Mouse (Mus musculus) erythroblast, adult 5-6 weeks (primary cell): ENCODE data around the gene Srrm1. TPM values are rescaled to one million over a fixed set of nuclear protein-coding genes. Genes with fewer than 3 reads are reported as not detected.
A peak's percentile ranks its signal among the peaks of the same experiment; 100 is the strongest.
"Not testable (repeated sequence)": the region's sequence is repeated elsewhere in the genome, so short reads cannot be mapped to it uniquely, and the experiment has no call there.

Experiments used
- ATAC-seq: replicated peaks from 2 replicates; pipeline ENCODE4 v1.8.0; 2016; ENCODE audit warnings: moderate number of reproducible peaks, mild to moderate bottlenecking, moderate TSS enrichment, inconsistent platforms; ENCODE audit not compliant: poor library complexity, low FRiP score, severe bottlenecking
- total RNA-seq, 2 experiments: library from RNA; stranded (forward) in 1 of 2; stranded (reverse) in 1 of 2; fragments of 150-400 nt in 1 of 2; fragments of 200-764, 138-1000 nt in 1 of 2; gene quantifications; 2 replicates each; pipeline versions ENCODE4 v1.2.3 to v1.2.4; 2015 to 2017; ENCODE audit warnings: low replicate concordance in 2 of 2

Srrm1 gene
- total RNA-seq, 2 experiments from 2014 or later, result 63.4 to 91.7 TPM

DNA sequence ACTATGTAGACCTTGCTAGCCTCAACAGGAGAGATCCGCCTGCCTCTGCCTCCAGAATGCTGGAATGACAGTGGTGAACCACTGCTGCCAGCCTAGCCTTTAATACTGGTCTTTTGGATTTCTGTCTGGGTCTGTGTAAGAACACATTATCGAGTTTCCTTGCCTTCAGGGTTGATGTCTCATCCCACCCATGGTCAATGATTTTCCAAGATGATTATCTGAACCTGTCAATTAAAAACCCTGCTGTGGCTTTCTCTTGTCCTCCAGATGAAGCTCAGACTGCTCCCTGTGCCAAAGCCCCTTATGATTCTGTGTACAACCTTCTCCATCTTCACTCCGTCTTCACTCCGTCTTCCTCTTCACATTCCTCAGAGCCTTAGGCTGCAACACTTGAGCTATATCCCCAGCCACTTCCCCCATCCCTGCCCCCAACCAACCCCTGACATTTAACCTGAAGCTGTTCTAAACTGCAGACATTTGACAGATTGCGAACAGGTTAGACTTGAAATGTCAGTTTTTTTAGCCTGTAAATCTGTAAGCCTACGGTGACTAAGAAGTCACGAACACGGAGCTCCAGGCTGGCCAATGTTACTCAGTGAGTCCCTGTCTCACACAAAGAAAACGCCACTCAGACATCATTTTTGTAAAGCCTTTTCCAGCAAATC is 2.9 kb upstream of the Srrm1 start:
- no peak for ATAC-seq

DNA sequence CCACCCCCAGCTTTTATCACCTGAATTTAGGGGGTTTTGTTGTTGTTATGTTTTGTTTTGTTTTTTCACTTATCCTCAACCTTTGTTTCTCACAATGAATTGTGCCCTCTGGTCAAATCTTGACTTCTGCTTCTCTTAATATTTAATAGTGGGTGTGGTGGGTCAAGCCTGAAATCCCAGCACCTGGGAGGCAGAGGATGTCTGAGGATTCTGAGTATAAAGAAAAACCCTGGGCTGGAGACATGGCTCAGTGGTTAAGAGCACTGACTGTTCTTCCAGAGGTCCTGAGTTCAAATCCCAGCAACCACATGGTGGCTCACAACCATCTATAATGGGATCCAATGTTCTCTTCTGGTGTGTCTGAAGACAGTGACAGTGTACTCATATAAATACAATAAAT is 1.6 kb upstream of the Srrm1 start:
- ATAC-seq, result not testable (repeated sequence)

DNA sequence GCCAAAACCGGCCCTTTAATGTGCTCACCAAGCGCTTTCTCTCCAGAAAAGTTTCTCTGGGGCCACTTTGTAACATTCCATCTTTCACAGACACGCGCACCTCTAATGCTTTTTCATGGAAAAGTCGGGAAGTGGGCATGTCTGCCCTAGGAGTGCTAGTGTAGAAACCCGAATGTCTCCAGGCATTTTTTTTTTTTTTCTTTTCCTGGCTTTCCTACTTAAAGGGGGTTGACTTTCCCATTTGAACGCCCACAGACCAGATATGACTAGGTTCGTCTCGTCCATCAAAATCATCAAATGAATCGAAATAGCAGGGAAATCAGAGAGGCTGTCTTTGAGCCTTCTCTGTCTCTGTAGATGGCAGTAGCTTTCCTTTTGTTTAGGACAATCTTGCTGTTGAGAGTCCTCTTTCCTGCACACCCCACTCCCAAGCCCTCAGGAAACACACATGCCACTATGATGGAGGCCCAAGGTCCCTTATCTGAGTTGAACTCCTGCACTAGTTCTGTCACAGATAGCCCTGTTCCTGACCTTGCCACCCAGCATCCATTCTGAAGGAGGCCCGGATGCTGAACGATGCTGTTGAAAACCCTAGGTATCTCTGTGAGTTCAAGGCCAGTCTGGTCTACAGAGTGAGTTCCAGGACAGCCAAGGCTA is 801 bp upstream of the Srrm1 start:
- peak; percentile 57 for ATAC-seq

DNA sequence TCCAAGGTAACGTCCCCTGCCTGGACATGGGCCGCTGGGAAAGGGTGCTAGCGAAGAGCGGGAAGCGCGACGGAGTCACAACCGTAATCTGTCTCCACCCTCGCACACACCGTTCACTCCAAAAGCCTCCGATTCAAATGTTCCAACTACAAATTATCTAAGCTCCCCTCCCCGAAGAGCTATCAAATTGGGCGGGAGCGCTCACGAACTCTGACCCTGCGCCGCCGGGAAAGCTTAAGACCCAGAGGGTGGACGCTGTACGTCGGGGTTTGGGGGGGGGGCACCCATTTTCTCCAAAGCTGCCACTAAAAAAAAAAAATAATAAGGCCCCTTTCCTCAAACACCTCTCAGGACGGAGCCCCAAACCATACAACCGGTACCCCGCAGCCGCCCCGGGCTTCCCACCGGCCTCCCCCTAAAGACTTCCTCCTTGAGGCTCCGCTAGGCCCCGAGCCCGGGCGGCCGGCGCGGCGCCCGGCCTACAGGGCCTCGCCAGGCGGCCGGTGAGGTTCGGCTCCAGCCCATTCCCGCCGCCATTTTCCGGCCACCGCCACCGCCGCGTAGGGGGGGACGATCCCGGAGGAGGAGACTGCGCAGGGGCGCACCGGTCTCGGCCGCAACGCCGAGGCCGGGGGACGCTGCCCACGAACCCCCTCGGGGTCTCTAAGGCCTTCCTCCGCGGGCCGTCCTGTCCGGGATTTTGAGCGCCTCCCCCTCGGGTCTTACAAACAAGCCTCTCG is 625 bp downstream of the Srrm1 start:
- ATAC-seq, result peak; percentile 63

GRCm38 (mm10) chr4:135337376-135337942 is 15.7 kb downstream of the Srrm1 start:
- no peak for ATAC-seq

- no peak for ATAC-seq
These were observed 17.1 kb downstream of the Srrm1 start for GRCm38 (mm10) chr4:135336023-135336357.

DNA sequence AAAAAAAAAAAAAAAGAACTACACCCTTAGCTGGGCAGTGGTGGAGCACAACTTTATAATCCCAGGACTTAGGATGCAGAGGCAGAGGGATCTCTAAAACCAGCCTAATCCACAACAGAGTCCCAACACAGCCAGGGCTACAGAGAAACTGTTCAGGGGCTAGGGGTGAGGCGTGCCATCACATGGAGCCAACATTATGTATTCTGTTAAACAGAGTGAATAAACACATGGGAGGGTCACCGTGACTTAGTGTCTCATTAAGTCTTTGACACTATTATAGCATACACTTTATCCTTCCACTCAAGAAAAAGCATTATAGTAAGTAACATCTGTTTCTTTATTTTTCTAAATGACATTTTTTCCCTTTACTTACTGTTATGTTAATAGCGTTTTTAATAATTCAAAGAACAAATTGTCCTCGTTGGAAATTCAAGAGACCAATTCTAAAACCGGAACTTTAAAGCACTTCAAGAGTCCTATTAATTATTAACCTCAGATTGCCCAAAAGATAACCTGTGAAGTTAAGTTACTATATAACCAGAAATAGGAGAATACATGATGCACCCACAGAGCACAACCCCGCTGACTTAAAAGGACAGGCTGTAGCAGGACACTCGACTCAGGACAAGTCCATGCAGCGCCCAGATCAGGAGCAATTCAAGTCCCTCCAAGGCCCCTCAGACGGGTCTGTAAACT is 17.6 kb downstream of the Srrm1 start:
- ATAC-seq, result no peak

DNA sequence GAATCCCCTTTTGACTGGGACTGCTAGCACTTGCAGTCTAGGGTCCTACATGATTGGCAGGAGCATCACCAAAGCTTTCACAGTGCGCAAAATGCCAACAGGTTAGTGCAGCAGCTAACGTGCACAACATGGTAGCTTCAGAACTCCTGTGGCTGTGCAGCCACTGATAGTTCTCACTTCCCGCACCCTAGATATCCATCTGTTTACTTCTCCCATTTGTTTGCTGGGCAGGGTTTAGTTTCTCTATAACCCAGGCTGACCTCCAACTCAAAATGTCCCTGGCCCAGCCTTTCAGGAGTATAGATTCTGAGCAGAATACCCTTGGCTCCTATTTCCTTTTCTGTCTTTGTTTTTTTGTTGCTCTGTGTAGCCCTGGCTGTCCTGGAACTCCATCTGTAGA is 26.7 kb downstream of the Srrm1 start:
- no peak for ATAC-seq

GRCm38 (mm10) chr4:135326046-135326445 is 27.1 kb downstream of the Srrm1 start:
- no peak for ATAC-seq

GRCm38 (mm10) chr4:135323021-135323420 is 30.1 kb downstream of the Srrm1 start:
- no peak for ATAC-seq

- peak; percentile 69 for ATAC-seq
These were observed 35.2 kb downstream of the Srrm1 start for GRCm38 (mm10) chr4:135317966-135318365.

GRCm38 (mm10) chr4:135317539-135317938 is 35.6 kb downstream of the Srrm1 start:
- ATAC-seq, result no peak

GRCm38 (mm10) chr4:135315287-135315686 is 37.8 kb downstream of the Srrm1 start:
- no peak for ATAC-seq

- ATAC-seq, result peak; percentile 41
These were observed 38.7 kb downstream of the Srrm1 start for GRCm38 (mm10) chr4:135314419-135314832.

GRCm38 (mm10) chr4:135313761-135314241 is 39.3 kb downstream of the Srrm1 start:
- peak; percentile 35 for ATAC-seq

DNA sequence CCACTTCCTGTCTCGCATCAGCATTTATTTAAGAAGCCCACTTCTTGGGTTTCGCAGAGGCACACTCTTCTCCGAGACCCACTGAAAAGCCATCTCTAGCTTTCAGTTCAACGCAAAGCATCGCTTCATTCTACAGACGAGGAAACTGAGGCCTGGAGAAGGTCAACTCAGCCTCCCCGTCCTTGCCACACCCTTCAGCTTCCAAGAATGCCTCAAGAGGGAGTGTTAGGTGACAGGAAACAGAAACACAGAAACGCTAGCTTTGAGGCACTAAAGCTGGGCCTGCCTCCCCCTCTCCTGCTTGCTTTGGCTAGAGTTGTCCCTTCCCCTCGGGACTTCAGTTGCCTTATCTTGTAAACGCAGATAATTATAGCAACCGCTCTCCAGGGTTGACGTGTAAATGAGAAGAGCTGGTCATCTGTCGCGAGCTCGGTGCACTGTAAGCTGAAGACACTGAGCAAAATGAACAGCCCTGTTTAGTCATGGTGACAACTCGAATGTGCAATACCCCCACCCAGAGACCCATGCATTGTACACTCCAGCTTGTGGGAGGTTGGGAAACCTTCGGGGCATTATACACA is 39.9 kb downstream of the Srrm1 start:
- ATAC-seq, result peak; percentile 65

- ATAC-seq, result peak; percentile 52
These were observed 40.4 kb downstream of the Srrm1 start for GRCm38 (mm10) chr4:135312706-135313105.

DNA sequence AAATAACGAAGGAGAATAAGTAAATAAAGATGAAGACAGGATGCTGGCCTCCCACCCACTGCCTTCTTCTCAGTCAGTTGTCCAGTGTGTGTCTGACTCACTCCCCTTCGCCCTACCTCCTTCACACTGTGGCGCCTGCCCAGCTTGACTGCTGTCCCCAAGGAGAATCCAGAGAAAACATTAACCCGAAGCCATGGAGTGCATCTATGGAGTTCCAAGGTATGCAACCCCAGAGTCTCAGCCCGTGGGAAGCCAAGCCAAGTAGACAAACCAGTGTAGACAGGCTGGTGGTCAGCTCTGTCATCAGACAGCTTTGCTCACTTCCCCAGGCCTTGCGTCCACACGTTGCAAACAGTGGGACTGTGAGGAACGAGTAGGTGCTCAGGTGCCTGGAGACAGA is 42.8 kb downstream of the Srrm1 start:
- no peak for ATAC-seq

GRCm38 (mm10) chr4:135309726-135310125 is 43.4 kb downstream of the Srrm1 start:
- ATAC-seq, result no peak
